Mouse (Mus musculus) hindbrain, postnatal 0 days (tissue): ENCODE measurements around the gene Chrdl2. TPM values are rescaled to one million over a fixed set of nuclear protein-coding genes. Genes with fewer than 3 reads are reported as not detected.

ENCODE experiments used
- ATAC-seq: fragments of 200-750 bp; cut with Nextera tagmentation; 2 replicates; pipeline ENCODE4 v1.8.0; 2017; ENCODE audit warnings: mild to moderate bottlenecking, moderate TSS enrichment, moderate library complexity
- DNase-seq: peaks from one replicate; pipeline ENCODE4 v3.0.0-alpha.2; 2015; ENCODE audit warnings: low spot score
- H3K27ac ChIP-seq: fragments of 300-500 bp; sonication (generic); 2 replicates; pipeline ENCODE4 v1.5.1; 2014; ENCODE audit warnings: mild to moderate bottlenecking
- H3K27me3 ChIP-seq: fragments of 300-500 bp; sonication (generic); 2 replicates; pipeline ENCODE4 v1.6.1; 2014; ENCODE audit warnings: low read length, mixed read lengths; ENCODE audit not compliant: insufficient read depth
- H3K36me3 ChIP-seq: fragments of 300-500 bp; sonication (generic); 2 replicates; pipeline ENCODE4 v1.6.1; 2014; ENCODE audit warnings: low read length, mixed read lengths; ENCODE audit not compliant: insufficient read depth
- H3K4me1 ChIP-seq: fragments of 300-500 bp; sonication (generic); 2 replicates; pipeline ENCODE4 v1.6.1; 2014; ENCODE audit warnings: antibody characterized with exemption, low read length, mixed read lengths; ENCODE audit not compliant: insufficient read depth
- H3K4me2 ChIP-seq: fragments of 300-500 bp; sonication (generic); 2 replicates; pipeline ENCODE4 v1.6.1; 2014; ENCODE audit warnings: low read depth, mild to moderate bottlenecking, low read length, moderate library complexity, mixed read lengths
- H3K4me3 ChIP-seq: fragments of 300-500 bp; sonication (generic); 2 replicates; pipeline ENCODE4 v1.5.1; 2014; ENCODE audit warnings: low read length
- H3K9ac ChIP-seq: fragments of 300-500 bp; sonication (generic); replicated peaks from 2 replicates; pipeline ENCODE4 v1.6.1; 2014; ENCODE audit warnings: mild to moderate bottlenecking, low read length, moderate library complexity, mixed read lengths
- H3K9me3 ChIP-seq: fragments of 300-500 bp; sonication (generic); 2 replicates; pipeline ENCODE4 v1.6.1; 2016; ENCODE audit warnings: low read length, mixed read lengths
- CTCF ChIP-seq: IDR thresholded peaks from 2 replicates; pipeline ENCODE4 v1.5.1; 2016; ENCODE audit warnings: antibody characterized with exemption, control low read depth, low read depth
- WGBS: fragments of 180-500 bp; shearing (Covaris S2); extraction: QIAGEN DNeasy Blood & Tissue Kit; methylation state at CpG from one replicate; pipeline ENCODE4 v1.1.7; 2014; 5-methylcytosine and 5-hydroxymethylcytosine counted together
- polyA plus RNA-seq: library from polyadenylated mRNA; unstranded; fragments of >200 nt; fragmentation: Nextera tagmentation; extraction: Ambion mirVana; gene quantifications from 2 replicates; pipeline ENCODE4 v1.2.1, GENCODE M21; 2015
- total RNA-seq: library from RNA; depleted of rRNA; stranded (reverse); fragments of >200 nt; gene quantifications from 2 replicates; pipeline ENCODE4 v1.2.3, GENCODE M21; 2014

Chrdl2 gene
- total and polyA plus RNA-seq, 2 experiments from 2014 or later = 1.8 to 2.2 TPM

DNA sequence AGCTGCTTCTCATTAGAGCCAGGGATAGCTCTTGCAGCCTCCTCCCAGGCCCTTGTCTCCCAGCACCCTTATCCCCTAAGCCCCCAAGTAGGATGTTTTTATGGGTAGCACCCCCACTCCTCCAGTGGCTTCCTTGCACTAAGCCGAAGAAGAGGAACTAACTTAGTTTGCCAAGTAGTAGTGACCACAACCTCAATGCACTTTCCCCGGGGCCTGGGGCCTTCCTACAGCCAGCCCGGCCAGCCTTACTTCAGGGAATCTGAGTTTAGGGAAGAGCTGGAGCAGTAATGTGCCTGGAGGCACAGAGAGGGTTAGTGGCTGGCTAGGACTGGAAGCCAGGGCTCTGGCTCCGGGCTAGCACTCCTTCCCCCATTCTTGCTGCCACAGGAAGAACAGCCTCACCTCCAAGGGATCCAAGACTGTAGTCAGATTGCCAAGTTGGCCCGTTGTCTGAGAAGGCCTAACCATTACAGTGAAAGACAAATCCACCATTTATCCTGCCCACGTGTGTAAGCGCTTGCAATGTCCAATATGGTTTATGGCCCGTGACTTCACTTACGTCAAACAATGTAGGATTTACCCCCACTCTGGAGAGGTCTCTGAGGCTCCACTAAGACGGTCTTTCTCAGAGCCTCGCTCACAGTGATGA is 29.0 kb downstream of the Chrdl2 start:
- H3K27me3 ChIP-seq = no peaks in the 10 kb centered on the region
- no peak overlapping the region for H3K4me3 ChIP-seq
- no peak for ATAC-seq
- 75% methylated on average over 11 of the region's 11 CpGs for WGBS
- no peak overlapping the region for H3K4me2 ChIP-seq
- H3K4me1 ChIP-seq = peaks cover 8% of the 10 kb centered on the region; the same call in 1 of the 2 replicates
- H3K9me3 ChIP-seq = no peaks in the 10 kb centered on the region
- TF ChIP-seq CTCF = no peak
- no peak for DNase-seq
- H3K27ac ChIP-seq = peak overlapping the region; percentile 69
- H3K36me3 ChIP-seq = no peaks in the 10 kb centered on the region
- no peak overlapping the region for H3K9ac ChIP-seq

DNA sequence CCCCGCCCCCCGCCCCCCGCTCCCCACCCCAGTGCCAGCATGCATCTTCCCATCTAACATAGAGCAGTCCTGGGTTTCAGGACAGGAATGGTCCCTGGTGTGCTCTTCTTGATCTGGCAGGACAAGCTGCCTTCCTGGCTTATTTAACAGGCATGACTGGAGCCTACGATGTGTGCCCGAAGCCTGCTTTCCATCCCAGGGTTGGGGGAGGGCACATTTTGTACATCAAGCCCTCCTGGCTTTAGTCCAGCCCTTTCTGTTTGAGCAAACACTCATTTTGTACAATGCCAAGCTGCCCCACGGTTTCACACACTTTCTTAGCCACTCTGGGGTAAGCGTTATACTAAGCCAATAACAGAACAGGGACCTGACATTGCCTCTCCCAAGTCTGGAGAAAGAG is 30.1 kb downstream of the Chrdl2 start:
- H3K36me3 ChIP-seq = no peaks in the 10 kb centered on the region
- 34% methylated on average over 7 of the region's 7 CpGs for WGBS
- peaks cover 8% of the 10 kb centered on the region; the same call in 1 of the 2 replicates for H3K4me1 ChIP-seq
- no peaks in the 10 kb centered on the region for H3K27me3 ChIP-seq
- DNase-seq = peak; percentile 86
- no peak overlapping the region for H3K9ac ChIP-seq
- peak overlapping the region; percentile 69 for H3K27ac ChIP-seq
- H3K4me2 ChIP-seq = no peak overlapping the region
- H3K9me3 ChIP-seq = no peaks in the 10 kb centered on the region
- ATAC-seq = peak; percentile 72
- TF ChIP-seq CTCF = no peak
- no peak overlapping the region for H3K4me3 ChIP-seq

DNA sequence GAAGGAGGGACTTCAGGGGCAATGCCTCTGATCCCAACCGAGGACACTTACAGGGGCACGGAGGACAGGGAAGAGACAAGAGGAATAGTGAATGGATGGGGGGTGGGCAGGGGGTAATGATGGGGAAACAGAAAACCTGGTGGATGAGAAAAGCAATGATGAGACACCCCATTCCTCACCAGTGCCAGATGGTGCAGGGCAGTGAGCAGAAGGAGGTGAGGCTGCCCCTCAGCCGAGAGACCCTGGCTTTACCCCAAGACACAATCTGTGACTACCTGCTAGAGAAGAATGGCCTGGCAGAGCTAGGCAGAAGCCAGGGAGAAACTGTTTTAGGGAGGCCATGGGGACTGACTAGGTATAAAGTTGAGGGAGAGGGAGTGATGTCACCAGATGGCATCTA is 30.5 kb downstream of the Chrdl2 start:
- H3K4me3 ChIP-seq = no peak overlapping the region
- peaks cover 8% of the 10 kb centered on the region; the same call in 1 of the 2 replicates for H3K4me1 ChIP-seq
- no peak overlapping the region for H3K9ac ChIP-seq
- no peak for TF ChIP-seq CTCF
- no peaks in the 10 kb centered on the region for H3K9me3 ChIP-seq
- DNase-seq = peak; percentile 71
- peak; percentile 81 for ATAC-seq
- peak overlapping the region; percentile 69 for H3K27ac ChIP-seq
- H3K4me2 ChIP-seq = no peak overlapping the region
- WGBS = 33% methylated on average over 3 of the region's 3 CpGs
- H3K36me3 ChIP-seq = no peaks in the 10 kb centered on the region
- H3K27me3 ChIP-seq = no peaks in the 10 kb centered on the region

DNA sequence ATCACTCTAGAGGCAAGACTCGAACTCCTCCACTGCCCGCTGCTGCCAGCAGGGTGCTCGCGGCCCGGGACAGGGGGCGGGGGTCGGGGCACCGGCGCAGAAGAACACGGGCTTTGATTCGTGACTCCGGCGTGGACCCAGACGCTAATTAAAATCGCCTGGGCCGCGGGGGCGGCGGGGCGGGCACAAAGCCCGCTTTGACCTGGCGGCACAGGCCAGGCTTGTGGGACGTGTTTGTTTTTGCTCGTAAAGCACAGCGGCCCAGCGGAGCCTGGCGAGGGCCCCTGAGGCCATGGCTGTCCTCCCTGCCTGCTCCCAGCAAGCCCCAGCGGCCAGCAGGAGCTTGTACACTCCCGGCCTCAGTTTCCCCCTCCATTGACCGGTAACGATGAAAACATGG is 36.1 kb downstream of the Chrdl2 start:
- Histone ChIP-seq H3K9ac (no peak overlapping the region), H3K36me3 (no peaks in the 10 kb centered on the region), H3K4me1 (no peaks in the 10 kb centered on the region), H3K9me3 (no peaks in the 10 kb centered on the region), H3K4me2 (no peak overlapping the region), H3K4me3 (no peak overlapping the region), H3K27ac (no peak overlapping the region), H3K27me3 (no peaks in the 10 kb centered on the region)
- no peak for TF ChIP-seq CTCF
- 14% methylated on average over 31 of the region's 31 CpGs for WGBS
- ATAC-seq (no peak), DNase-seq (no peak)

DNA sequence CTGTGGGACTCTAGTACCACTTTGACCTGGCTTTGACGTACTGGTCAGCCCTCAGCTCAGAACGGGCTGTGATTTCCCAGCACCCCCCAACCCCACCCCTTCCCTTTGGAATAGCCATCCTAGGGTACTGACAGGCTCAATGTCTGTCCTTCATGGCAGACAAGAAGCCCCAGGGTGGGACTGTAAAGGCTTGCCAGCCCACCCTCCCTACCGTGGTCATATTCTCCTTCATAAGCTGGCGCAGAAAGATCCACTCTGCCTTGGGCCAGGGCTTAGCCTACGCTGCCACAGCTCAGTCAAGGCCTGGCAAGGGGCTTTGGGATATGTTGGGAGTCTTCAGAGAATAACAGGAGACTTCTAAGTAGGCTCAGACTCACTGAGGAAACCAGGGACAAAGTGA is 37.1 kb downstream of the Chrdl2 start:
- Histone ChIP-seq H3K4me2 (no peak overlapping the region), H3K4me1 (no peaks in the 10 kb centered on the region), H3K9ac (no peak overlapping the region), H3K27ac (no peak overlapping the region), H3K4me3 (no peak overlapping the region), H3K9me3 (no peaks in the 10 kb centered on the region), H3K36me3 (no peaks in the 10 kb centered on the region), H3K27me3 (no peaks in the 10 kb centered on the region)
- no peak for ATAC-seq
- DNase-seq = no peak
- WGBS = 78% methylated on average over 5 of the region's 5 CpGs
- no peak for TF ChIP-seq CTCF

DNA sequence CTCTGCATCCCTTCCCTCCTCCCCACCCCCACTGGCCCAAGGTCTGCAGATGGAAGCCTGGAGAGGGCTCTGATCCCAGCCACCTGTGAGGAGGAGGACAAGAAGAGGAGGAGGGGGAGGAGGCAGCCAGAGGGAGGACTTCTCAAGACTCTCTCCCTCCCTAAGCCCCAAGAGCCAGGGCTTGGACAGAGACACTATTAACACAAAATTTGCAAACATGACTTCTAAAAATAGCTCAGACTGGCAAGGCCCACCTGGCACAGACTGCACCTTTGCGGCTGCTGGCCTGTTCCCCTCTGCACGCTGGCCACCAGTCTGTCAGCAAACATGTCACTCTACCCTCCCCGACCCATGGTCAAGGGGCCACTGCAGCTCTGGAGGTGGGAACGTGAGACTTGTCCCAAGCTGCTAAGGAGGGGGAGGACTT is 37.6 kb downstream of the Chrdl2 start:
- no peak for TF ChIP-seq CTCF
- no peak overlapping the region for H3K4me3 ChIP-seq
- WGBS = 42% methylated on average over 4 of the region's 4 CpGs
- no peak overlapping the region for H3K4me2 ChIP-seq
- H3K9me3 ChIP-seq = no peaks in the 10 kb centered on the region
- DNase-seq (no peak), ATAC-seq (peak; percentile 43; the same call in 1 of the 2 replicates)
- no peaks in the 10 kb centered on the region for H3K4me1 ChIP-seq
- no peak overlapping the region for H3K9ac ChIP-seq
- no peaks in the 10 kb centered on the region for H3K36me3 ChIP-seq
- H3K27ac ChIP-seq = no peak overlapping the region
- no peaks in the 10 kb centered on the region for H3K27me3 ChIP-seq

DNA sequence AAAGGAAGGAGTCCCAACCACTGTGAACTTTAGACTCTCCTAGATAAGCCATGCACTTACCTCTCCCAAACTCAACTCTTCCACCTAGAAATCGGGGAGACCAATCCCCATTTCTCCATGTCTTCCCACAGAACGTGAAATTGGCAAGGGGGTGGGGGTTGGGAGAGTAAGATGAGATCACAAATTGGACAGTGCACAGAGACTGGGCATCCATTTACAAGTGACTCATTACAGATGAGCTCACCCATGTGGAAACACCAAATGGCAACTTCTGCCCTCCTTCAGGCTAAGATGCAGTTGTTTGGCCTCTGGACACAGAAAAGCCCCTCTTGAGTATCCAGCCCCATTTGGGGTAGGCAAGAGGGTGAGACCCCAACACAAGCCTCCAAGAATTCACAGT is 40.5 kb downstream of the Chrdl2 start:
- H3K4me1 ChIP-seq = 0 out of 2 replicates have a peak, but pooled peaks cover 5% of the 10 kb centered on the region
- H3K4me3 ChIP-seq = no peak overlapping the region
- ATAC-seq = no peak
- no peak overlapping the region for H3K9ac ChIP-seq
- H3K4me2 ChIP-seq = no peak overlapping the region
- no peak for DNase-seq
- H3K27ac ChIP-seq = no peak overlapping the region
- no peaks in the 10 kb centered on the region for H3K36me3 ChIP-seq
- H3K27me3 ChIP-seq = no peaks in the 10 kb centered on the region
- no peaks in the 10 kb centered on the region for H3K9me3 ChIP-seq
- TF ChIP-seq CTCF = no peak
- WGBS = 60% methylated on average over 2 of the region's 2 CpGs
